Mouse (Mus musculus) adrenal gland (tissue): ENCODE data around the gene Lamb1.

Source experiments
- intact Hi-C: fragments of 180-260 bp; cut with DNase I; formaldehyde crosslinking; loops from one replicate; pipeline ENCODE4 v1.15.1; 2025
- long read RNA-seq, 2 experiments: library from polyadenylated mRNA; unstranded; transcript quantifications; one replicate each; pipeline ENCODE4 v2.0.0; 2020; ENCODE audit warnings: borderline replicate concordance in 1 of 2; ENCODE audit not compliant: insufficient replicate concordance in 1 of 2

Lamb1 gene
- long read RNA-seq, experiment 1, full-length matches to known transcripts: 4 of 25 reads
- long read RNA-seq, experiment 1, partial matches to known transcripts: 18 of 25 reads
- long read RNA-seq, experiment 1, other reads (novel, unspliced or antisense): 3 of 25 reads
- long read RNA-seq, experiment 2, full-length matches to known transcripts: 4 of 33 reads
- long read RNA-seq, experiment 2, partial matches to known transcripts: 26 of 33 reads
- long read RNA-seq, experiment 2, other reads (novel, unspliced or antisense): 3 of 33 reads

- intact Hi-C loops: no loop called here
Observed at GRCm38 (mm10) chr12:31265005-31265721, at the start of gene Lamb1. TSS of gene Lamb1 (plus strand) at chr12:31265234.

GRCm38 (mm10) chr12:31217232-31217631 is 47.8 kb upstream of the Lamb1 start:
- intact Hi-C loops: loop anchor here (5.0 kb wide), 1 partner anchor 35 kb away; no protein-coding TSS in a partner anchor

- intact Hi-C loops: loop anchor here (5.0 kb wide), 1 partner anchor 36 kb away; no protein-coding TSS in a partner anchor
Observed at GRCm38 (mm10) chr12:31218774-31219173, 46.3 kb upstream of the Lamb1 start.

GRCm38 (mm10) chr12:31221522-31221921 is 43.5 kb upstream of the Lamb1 start:
- intact Hi-C loops: no loop called here

- intact Hi-C loops: no loop called here
Observed at GRCm38 (mm10) chr12:31222282-31222681, 42.8 kb upstream of the Lamb1 start.

- intact Hi-C loops: no loop called here
Observed at GRCm38 (mm10) chr12:31222741-31223140, 42.3 kb upstream of the Lamb1 start.

- intact Hi-C loops: no loop called here
Observed at GRCm38 (mm10) chr12:31225451-31225850, 39.6 kb upstream of the Lamb1 start.

GRCm38 (mm10) chr12:31227167-31227566 is 37.9 kb upstream of the Lamb1 start:
- intact Hi-C loops: no loop called here

- intact Hi-C loops: no loop called here
Observed at GRCm38 (mm10) chr12:31228878-31229277, 36.2 kb upstream of the Lamb1 start.

GRCm38 (mm10) chr12:31232635-31233034 is 32.4 kb upstream of the Lamb1 start:
- intact Hi-C loops: no loop called here

- intact Hi-C loops: no loop called here
Observed at GRCm38 (mm10) chr12:31235018-31235417, 30.0 kb upstream of the Lamb1 start.

- intact Hi-C loops: no loop called here
Observed at GRCm38 (mm10) chr12:31236861-31237595, 28.0 kb upstream of the Lamb1 start.

GRCm38 (mm10) chr12:31239031-31239583 is 25.9 kb upstream of the Lamb1 start:
- intact Hi-C loops: no loop called here

- intact Hi-C loops: no loop called here
Observed at GRCm38 (mm10) chr12:31239798-31240197, 25.2 kb upstream of the Lamb1 start.

GRCm38 (mm10) chr12:31240470-31240869 is 24.6 kb upstream of the Lamb1 start, which contains the start of gene Gm6993:
TSS of gene Gm6993 (plus strand) at chr12:31240770.
- intact Hi-C loops: no loop called here

- intact Hi-C loops: no loop called here
Observed at GRCm38 (mm10) chr12:31241595-31242342, 23.3 kb upstream of the Lamb1 start.

GRCm38 (mm10) chr12:31244001-31244400 is 21.0 kb upstream of the Lamb1 start:
- intact Hi-C loops: no loop called here

- intact Hi-C loops: no loop called here
Observed at GRCm38 (mm10) chr12:31244691-31245090, 20.3 kb upstream of the Lamb1 start.

- intact Hi-C loops: no loop called here
Observed at GRCm38 (mm10) chr12:31246153-31246552, 18.9 kb upstream of the Lamb1 start.

GRCm38 (mm10) chr12:31246615-31247014 is 18.4 kb upstream of the Lamb1 start:
- intact Hi-C loops: no loop called here

- intact Hi-C loops: no loop called here
Observed at GRCm38 (mm10) chr12:31248165-31248564, 16.9 kb upstream of the Lamb1 start.
